Mouse (Mus musculus): ENCODE data around the gene Caln1. TPM values are rescaled to one million over a fixed set of nuclear protein-coding genes. Genes with fewer than 3 reads are reported as not detected.

Gene Caln1
- total RNA-seq, 1 experiment: not detected

DNA sequence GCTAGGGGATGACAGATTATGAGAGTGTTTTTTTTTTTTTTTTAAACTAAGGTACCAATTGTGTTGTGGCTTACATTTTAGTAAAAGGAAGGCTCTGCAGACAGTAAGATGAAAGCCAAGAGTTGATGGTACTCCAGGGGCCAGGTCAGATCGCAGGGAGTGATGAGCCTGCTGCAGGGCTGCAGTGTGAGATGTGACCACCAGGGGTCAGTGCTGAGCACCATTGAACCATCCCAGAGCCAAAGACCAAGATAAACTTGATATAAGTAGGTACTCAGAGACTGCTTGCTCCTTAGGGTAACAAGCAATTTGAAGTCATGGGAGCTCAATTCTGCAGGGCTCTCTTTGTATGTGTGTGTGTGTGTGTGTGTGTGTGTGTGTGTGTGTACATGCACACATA lies 35.9 kb downstream of the Caln1 start:
- peak; percentile 26 for DNase-seq (ENCODE audit: low read depth, low spot score)
- TF ChIP-seq ZNF384 (IDR thresholded peaks at IDR 0.05; ENCODE audit: low read depth, low read length) (no peak), ZC3H11A (IDR thresholded peaks at IDR 0.05; ENCODE audit: borderline replicate concordance, low read depth, low read length) (peak; percentile 37; the same call in 1 of the 2 replicates)
- no peaks in the 10 kb centered on the region for H3K4me1 ChIP-seq (ENCODE audit: control insufficient read depth in 2 of 2, insufficient read depth in 2 of 2, low read length in 2 of 2, poor library complexity in 1 of 2)
- H3K27ac ChIP-seq (ENCODE audit: insufficient read depth, low read depth, low read length, poor library complexity, severe bottlenecking): no peak overlapping the region
- no peaks in the 10 kb centered on the region for H3K36me3 ChIP-seq (ENCODE audit: control insufficient read depth, insufficient read depth, low read length, poor library complexity, severe bottlenecking)
- no peak overlapping the region for H3K9ac ChIP-seq (ENCODE audit: insufficient read depth, low read depth, low read length, poor library complexity, severe bottlenecking)
- no peaks in the 10 kb centered on the region for H3K9me3 ChIP-seq (ENCODE audit: control insufficient read depth, insufficient read depth, low read depth, low read length)
- H3K4me3 ChIP-seq (ENCODE audit: insufficient read depth in 1 of 2, low read depth in 1 of 2, low read length in 2 of 2, poor library complexity in 1 of 2, severe bottlenecking in 1 of 2): no peak overlapping the region
- in situ Hi-C loops (cut with MboI; ENCODE audit: low sequenced_read_pairs in 2 of 2, unreplicated experiment in 2 of 2): no loop called here

DNA sequence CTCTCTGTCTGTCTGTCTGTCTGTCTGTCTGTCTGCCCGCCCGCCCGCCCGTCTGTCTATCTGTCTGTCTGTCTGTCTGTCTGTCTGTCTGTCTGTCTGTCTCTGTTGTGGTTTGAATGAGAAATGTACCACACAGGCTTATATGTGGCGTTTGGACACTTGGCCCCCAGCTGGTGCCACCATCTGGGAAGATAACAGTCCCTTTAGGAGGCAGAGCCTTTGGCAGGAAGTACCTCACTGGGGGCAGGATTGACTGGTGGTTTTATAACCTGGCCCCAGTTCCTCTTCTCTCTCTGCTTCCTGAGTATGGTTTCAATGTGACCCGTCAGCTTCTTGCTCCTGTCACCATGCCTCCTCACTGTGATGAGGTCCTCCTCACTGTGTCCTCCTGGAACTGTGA lies 40.5 kb downstream of the Caln1 start:
- in situ Hi-C loops (cut with MboI; ENCODE audit: low sequenced_read_pairs in 2 of 2, unreplicated experiment in 2 of 2): no loop called here
- DNase-seq (ENCODE audit: low read depth, low spot score): no peak
- no peak for TF ChIP-seq ZNF384 (IDR thresholded peaks at IDR 0.05; ENCODE audit: low read depth, low read length)
- TF ChIP-seq MAFK (IDR thresholded peaks at IDR 0.05; ENCODE audit: insufficient read depth, low read depth, low read length): no peak
- no peak for TF ChIP-seq ZC3H11A (IDR thresholded peaks at IDR 0.05; ENCODE audit: borderline replicate concordance, low read depth, low read length)
- TF ChIP-seq HCFC1 (IDR thresholded peaks at IDR 0.05; ENCODE audit: borderline replicate concordance, insufficient read depth, low read length): no peak
- TF ChIP-seq CHD2 (IDR thresholded peaks at IDR 0.05; ENCODE audit: low read depth, low read length): no peak
- Histone ChIP-seq H3K36me3 (ENCODE audit: control insufficient read depth, insufficient read depth, low read length, poor library complexity, severe bottlenecking) (no peaks in the 10 kb centered on the region), H3K9me3 (ENCODE audit: control insufficient read depth, insufficient read depth, low read depth, low read length) (no peaks in the 10 kb centered on the region), H3K27ac (ENCODE audit: insufficient read depth, low read depth, low read length, poor library complexity, severe bottlenecking) (no peak overlapping the region), H3K9ac (ENCODE audit: insufficient read depth, low read depth, low read length, poor library complexity, severe bottlenecking) (no peak overlapping the region), H3K4me3 (ENCODE audit: insufficient read depth in 1 of 2, low read depth in 1 of 2, low read length in 2 of 2, poor library complexity in 1 of 2, severe bottlenecking in 1 of 2) (no peak overlapping the region), H3K4me1 (ENCODE audit: control insufficient read depth in 2 of 2, insufficient read depth in 2 of 2, low read length in 2 of 2, poor library complexity in 1 of 2) (no peaks in the 10 kb centered on the region)

DNA sequence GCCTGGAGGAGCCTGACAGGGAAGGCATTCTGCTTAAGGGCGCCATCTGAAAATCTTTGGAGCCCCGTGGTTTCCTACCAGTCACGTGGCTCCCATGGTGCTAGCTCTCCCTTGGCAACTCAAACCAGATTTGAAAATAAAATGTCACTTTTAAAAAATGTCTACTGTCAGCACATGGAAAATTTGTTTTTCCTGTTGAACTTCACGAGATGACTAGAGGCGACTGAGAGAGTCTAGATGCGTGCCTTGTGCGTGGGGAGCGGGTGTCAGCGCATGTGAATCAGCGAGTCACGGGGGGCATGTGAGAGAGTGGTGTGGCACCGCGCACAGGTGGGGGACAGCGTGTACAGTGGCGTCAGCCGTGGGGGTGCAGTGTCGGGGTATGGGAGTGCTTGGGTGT lies 42.3 kb downstream of the Caln1 start:
- H3K27ac ChIP-seq (ENCODE audit: insufficient read depth, low read depth, low read length, poor library complexity, severe bottlenecking): no peak overlapping the region
- no peak overlapping the region for H3K9ac ChIP-seq (ENCODE audit: insufficient read depth, low read depth, low read length, poor library complexity, severe bottlenecking)
- no peaks in the 10 kb centered on the region for H3K36me3 ChIP-seq (ENCODE audit: control insufficient read depth, insufficient read depth, low read length, poor library complexity, severe bottlenecking)
- no peaks in the 10 kb centered on the region for H3K9me3 ChIP-seq (ENCODE audit: control insufficient read depth, insufficient read depth, low read depth, low read length)
- H3K4me1 ChIP-seq (ENCODE audit: control insufficient read depth in 2 of 2, insufficient read depth in 2 of 2, low read length in 2 of 2, poor library complexity in 1 of 2): no peaks in the 10 kb centered on the region
- TF ChIP-seq ZC3H11A (IDR thresholded peaks at IDR 0.05; ENCODE audit: borderline replicate concordance, low read depth, low read length): no peak
- TF ChIP-seq ZNF384 (IDR thresholded peaks at IDR 0.05; ENCODE audit: low read depth, low read length): no peak
- no peak for TF ChIP-seq MAFK (IDR thresholded peaks at IDR 0.05; ENCODE audit: insufficient read depth, low read depth, low read length)
- TF ChIP-seq HCFC1 (IDR thresholded peaks at IDR 0.05; ENCODE audit: borderline replicate concordance, insufficient read depth, low read length): no peak
- TF ChIP-seq CHD2 (IDR thresholded peaks at IDR 0.05; ENCODE audit: low read depth, low read length): no peak
- no peak overlapping the region for H3K4me3 ChIP-seq (ENCODE audit: insufficient read depth in 1 of 2, low read depth in 1 of 2, low read length in 2 of 2, poor library complexity in 1 of 2, severe bottlenecking in 1 of 2)
- DNase-seq (ENCODE audit: low read depth, low spot score): no peak
- in situ Hi-C loops (cut with MboI; ENCODE audit: low sequenced_read_pairs in 2 of 2, unreplicated experiment in 2 of 2): no loop called here

DNA sequence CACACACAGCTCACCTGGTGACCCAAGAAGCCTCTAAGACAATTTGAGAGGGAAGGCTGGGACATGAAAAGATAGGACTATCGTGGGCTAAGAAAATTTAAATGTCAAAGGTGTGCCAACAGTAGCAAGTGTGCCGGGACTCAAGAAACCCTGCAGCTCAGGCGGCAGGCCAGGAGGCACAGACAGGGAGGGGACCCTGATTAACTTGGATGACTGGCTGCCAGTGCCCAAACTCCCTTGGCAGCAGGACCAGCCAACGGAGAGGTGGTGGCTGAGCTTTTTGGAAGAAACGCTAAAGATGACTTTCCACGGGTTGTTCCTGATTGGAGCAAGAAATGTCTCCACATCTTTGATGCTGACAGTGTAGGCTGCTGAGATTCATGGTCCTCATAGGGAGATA lies 78.2 kb downstream of the Caln1 start:
- no peak for TF ChIP-seq MAFK (IDR thresholded peaks at IDR 0.05; ENCODE audit: insufficient read depth, low read depth, low read length)
- TF ChIP-seq ZNF384 (IDR thresholded peaks at IDR 0.05; ENCODE audit: low read depth, low read length): no peak
- no peak for TF ChIP-seq HCFC1 (IDR thresholded peaks at IDR 0.05; ENCODE audit: borderline replicate concordance, insufficient read depth, low read length)
- TF ChIP-seq CHD2 (IDR thresholded peaks at IDR 0.05; ENCODE audit: low read depth, low read length): no peak
- no peak for TF ChIP-seq ZC3H11A (IDR thresholded peaks at IDR 0.05; ENCODE audit: borderline replicate concordance, low read depth, low read length)
- Histone ChIP-seq H3K9ac (ENCODE audit: insufficient read depth, low read depth, low read length, poor library complexity, severe bottlenecking) (no peak overlapping the region), H3K9me3 (ENCODE audit: control insufficient read depth, insufficient read depth, low read depth, low read length) (no peaks in the 10 kb centered on the region), H3K4me1 (ENCODE audit: control insufficient read depth in 2 of 2, insufficient read depth in 2 of 2, low read length in 2 of 2, poor library complexity in 1 of 2) (peaks cover 0 to 4% of the 10 kb centered on the region in 2 experiments; a peak in 1 of 4 replicates), H3K36me3 (ENCODE audit: control insufficient read depth, insufficient read depth, low read length, poor library complexity, severe bottlenecking) (no peaks in the 10 kb centered on the region), H3K27ac (ENCODE audit: insufficient read depth, low read depth, low read length, poor library complexity, severe bottlenecking) (no peak overlapping the region), H3K4me3 (ENCODE audit: insufficient read depth in 1 of 2, low read depth in 1 of 2, low read length in 2 of 2, poor library complexity in 1 of 2, severe bottlenecking in 1 of 2) (no peak overlapping the region)
- in situ Hi-C loops (cut with MboI; ENCODE audit: low sequenced_read_pairs in 2 of 2, unreplicated experiment in 2 of 2): no loop called here
- DNase-seq (ENCODE audit: low read depth, low spot score): no peak

DNA sequence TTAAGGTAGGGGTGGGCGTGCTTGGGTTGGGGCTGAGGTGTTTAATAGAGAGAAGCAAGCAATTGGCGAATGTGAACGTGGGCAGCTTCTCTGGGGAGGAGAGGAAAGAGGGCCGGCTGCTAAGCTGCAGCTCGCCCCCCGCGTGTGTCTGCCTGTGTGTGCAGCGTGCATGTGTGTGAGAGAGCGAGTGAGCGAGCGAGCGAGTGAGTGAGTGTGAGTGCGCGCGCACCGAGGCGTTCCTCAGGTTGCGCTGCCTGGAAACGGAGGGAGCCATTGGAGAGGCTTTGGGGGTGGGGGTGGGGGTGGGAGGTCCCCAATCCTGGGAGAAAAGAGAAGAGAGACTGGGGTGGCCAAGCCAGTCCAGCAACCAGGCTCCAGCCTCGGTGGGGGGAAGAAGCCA lies 79.2 kb downstream of the Caln1 start:
- peak overlapping the region; percentile 1; the same call in 1 of the 2 replicates for H3K9ac ChIP-seq (ENCODE audit: insufficient read depth, low read depth, low read length, poor library complexity, severe bottlenecking)
- no peak overlapping the region; the same call in 1 of the 2 replicates for H3K27ac ChIP-seq (ENCODE audit: insufficient read depth, low read depth, low read length, poor library complexity, severe bottlenecking)
- no peak for DNase-seq (ENCODE audit: low read depth, low spot score)
- H3K9me3 ChIP-seq (ENCODE audit: control insufficient read depth, insufficient read depth, low read depth, low read length): no peaks in the 10 kb centered on the region
- H3K4me3 ChIP-seq (ENCODE audit: insufficient read depth in 1 of 2, low read depth in 1 of 2, low read length in 2 of 2, poor library complexity in 1 of 2, severe bottlenecking in 1 of 2): peak overlapping the region; percentile 65 to 66
- in situ Hi-C loops (cut with MboI; ENCODE audit: low sequenced_read_pairs in 2 of 2, unreplicated experiment in 2 of 2): no loop called here
- TF ChIP-seq CHD2 (IDR thresholded peaks at IDR 0.05; ENCODE audit: low read depth, low read length) (no peak), HCFC1 (IDR thresholded peaks at IDR 0.05; ENCODE audit: borderline replicate concordance, insufficient read depth, low read length) (no peak), ZC3H11A (IDR thresholded peaks at IDR 0.05; ENCODE audit: borderline replicate concordance, low read depth, low read length) (no peak), ZNF384 (IDR thresholded peaks at IDR 0.05; ENCODE audit: low read depth, low read length) (no peak), MAFK (IDR thresholded peaks at IDR 0.05; ENCODE audit: insufficient read depth, low read depth, low read length) (no peak)
- peaks cover 0 to 4% of the 10 kb centered on the region in 2 experiments; a peak in 1 of 4 replicates for H3K4me1 ChIP-seq (ENCODE audit: control insufficient read depth in 2 of 2, insufficient read depth in 2 of 2, low read length in 2 of 2, poor library complexity in 1 of 2)
- H3K36me3 ChIP-seq (ENCODE audit: control insufficient read depth, insufficient read depth, low read length, poor library complexity, severe bottlenecking): no peaks in the 10 kb centered on the region
